Mouse (Mus musculus) embryonic facial prominence, embryonic 15.5 days (tissue): ENCODE data around the gene Hgfac. TPM values are rescaled to one million over a fixed set of nuclear protein-coding genes. Genes with fewer than 3 reads are reported as not detected.

ENCODE experiments used
- ATAC-seq: fragments of 200-750 bp; cut with Nextera tagmentation; 2 replicates; pipeline ENCODE4 v1.8.0; 2017; ENCODE audit warnings: low read depth, moderate TSS enrichment; ENCODE audit not compliant: insufficient number of reproducible peaks, low FRiP score, low TSS enrichment
- H3K27ac ChIP-seq: fragments of 300-500 bp; sonication (generic); replicated peaks from 2 replicates; pipeline ENCODE4 v1.5.1; 2015; ENCODE audit warnings: mild to moderate bottlenecking, inconsistent platforms
- H3K27me3 ChIP-seq: fragments of 300-500 bp; sonication (generic); 2 replicates; pipeline ENCODE4 v1.6.1; 2015; ENCODE audit warnings: inconsistent platforms
- H3K36me3 ChIP-seq: fragments of 300-500 bp; sonication (generic); 2 replicates; pipeline ENCODE4 v1.6.1; 2015; ENCODE audit warnings: mild to moderate bottlenecking, inconsistent platforms
- H3K4me1 ChIP-seq: fragments of 300-500 bp; sonication (generic); 2 replicates; pipeline ENCODE4 v1.6.1; 2015; ENCODE audit warnings: inconsistent platforms
- H3K4me2 ChIP-seq: fragments of 300-500 bp; sonication (generic); replicated peaks from 2 replicates; pipeline ENCODE4 v1.6.1; 2015; ENCODE audit warnings: mild to moderate bottlenecking, inconsistent platforms
- H3K4me3 ChIP-seq: fragments of 300-500 bp; sonication (generic); replicated peaks from 2 replicates; pipeline ENCODE4 v1.5.1; 2015; ENCODE audit warnings: mild to moderate bottlenecking, inconsistent platforms
- H3K9ac ChIP-seq: fragments of 300-500 bp; sonication (generic); 2 replicates; pipeline ENCODE4 v1.6.1; 2015; ENCODE audit warnings: inconsistent platforms
- H3K9me3 ChIP-seq: fragments of 300-500 bp; sonication (generic); replicated peaks from 2 replicates; pipeline ENCODE4 v1.6.1; 2016; ENCODE audit warnings: inconsistent platforms
- WGBS: fragments of 180-500 bp; shearing (Covaris S2); methylation state at CpG from one replicate; pipeline ENCODE4 v1.1.7; 2015; 5-methylcytosine and 5-hydroxymethylcytosine counted together
- polyA plus RNA-seq: library from polyadenylated mRNA; unstranded; fragments of >200 nt; fragmentation: Nextera tagmentation; extraction: Ambion mirVana; gene quantifications from 2 replicates; pipeline ENCODE4 v1.2.1, GENCODE M21; 2015

Gene Hgfac
- polyA plus RNA-seq, 1 experiment from 2014 or later = 0.71 TPM

GRCm38 (mm10) chr5:35011156-35011923 is 30.0 kb upstream of the Hgfac start:
- peaks cover 11% of the 10 kb centered on the region; the same call in 1 of the 2 replicates for H3K4me1 ChIP-seq
- ATAC-seq = no peak
- H3K9ac ChIP-seq = no peak overlapping the region
- 87% methylated on average over 6 of the region's 6 CpGs for WGBS
- no peaks in the 10 kb centered on the region for H3K27me3 ChIP-seq
- H3K4me2 ChIP-seq = no peak overlapping the region
- H3K9me3 ChIP-seq = no peaks in the 10 kb centered on the region
- peaks cover 17% of the 10 kb centered on the region; the same call in 1 of the 2 replicates for H3K36me3 ChIP-seq
- H3K4me3 ChIP-seq = no peak overlapping the region
- H3K27ac ChIP-seq = no peak overlapping the region

GRCm38 (mm10) chr5:35014036-35014435 is 27.3 kb upstream of the Hgfac start:
- 75% methylated on average over 6 of the region's 6 CpGs for WGBS
- Histone ChIP-seq H3K4me3 (no peak overlapping the region), H3K36me3 (peaks cover 11% of the 10 kb centered on the region; the same call in 1 of the 2 replicates), H3K9ac (no peak overlapping the region), H3K4me1 (peaks cover 11% of the 10 kb centered on the region; the same call in 1 of the 2 replicates), H3K4me2 (no peak overlapping the region), H3K27ac (no peak overlapping the region), H3K9me3 (no peaks in the 10 kb centered on the region), H3K27me3 (no peaks in the 10 kb centered on the region)
- ATAC-seq = no peak

GRCm38 (mm10) chr5:35019673-35020300 is 21.5 kb upstream of the Hgfac start:
- 0 out of 2 replicates have a peak, but pooled peaks have one; percentile 8 for ATAC-seq
- no peak overlapping the region for H3K4me3 ChIP-seq
- peaks cover 18% of the 10 kb centered on the region; the same call in 1 of the 2 replicates for H3K4me1 ChIP-seq
- H3K27ac ChIP-seq = peak overlapping the region; percentile 69; the same call in 1 of the 2 replicates
- 63% methylated on average over 9 of the region's 9 CpGs for WGBS
- H3K9ac ChIP-seq = no peak overlapping the region
- no peaks in the 10 kb centered on the region for H3K27me3 ChIP-seq
- no peak overlapping the region for H3K4me2 ChIP-seq
- H3K9me3 ChIP-seq = no peaks in the 10 kb centered on the region
- H3K36me3 ChIP-seq = peaks cover 33% of the 10 kb centered on the region

GRCm38 (mm10) chr5:35020410-35021241 is 20.7 kb upstream of the Hgfac start:
- H3K27ac ChIP-seq = no peak overlapping the region
- 65% methylated on average over 9 of the region's 9 CpGs for WGBS
- peaks cover 39% of the 10 kb centered on the region for H3K36me3 ChIP-seq
- no peak overlapping the region for H3K4me3 ChIP-seq
- H3K4me1 ChIP-seq = peaks cover 15% of the 10 kb centered on the region; the same call in 1 of the 2 replicates
- no peaks in the 10 kb centered on the region for H3K27me3 ChIP-seq
- no peak overlapping the region for H3K4me2 ChIP-seq
- ATAC-seq = no peak
- H3K9me3 ChIP-seq = no peaks in the 10 kb centered on the region
- no peak overlapping the region for H3K9ac ChIP-seq

- H3K27ac ChIP-seq = no peak overlapping the region
- peaks cover 7% of the 10 kb centered on the region; the same call in 1 of the 2 replicates for H3K4me1 ChIP-seq
- WGBS = 10% methylated on average over 2 of the region's 2 CpGs
- H3K27me3 ChIP-seq = no peaks in the 10 kb centered on the region
- H3K9ac ChIP-seq = no peak overlapping the region
- no peaks in the 10 kb centered on the region for H3K9me3 ChIP-seq
- no peak overlapping the region for H3K4me3 ChIP-seq
- no peak overlapping the region for H3K4me2 ChIP-seq
- no peak; the same call in 1 of the 2 replicates for ATAC-seq
- peaks cover 78% of the 10 kb centered on the region for H3K36me3 ChIP-seq
Observed at GRCm38 (mm10) chr5:35024975-35025374, 16.3 kb upstream of the Hgfac start.

GRCm38 (mm10) chr5:35029303-35029702 is 12.0 kb upstream of the Hgfac start:
- no peak overlapping the region for H3K9ac ChIP-seq
- H3K4me2 ChIP-seq = no peak overlapping the region
- H3K27me3 ChIP-seq = no peaks in the 10 kb centered on the region
- H3K9me3 ChIP-seq = no peaks in the 10 kb centered on the region
- no peak for ATAC-seq
- 0 out of 2 replicates have a peak, but pooled peaks cover 4% of the 10 kb centered on the region for H3K4me1 ChIP-seq
- no peak overlapping the region for H3K27ac ChIP-seq
- WGBS = 93% methylated on average over 1 of the region's 1 CpGs
- H3K36me3 ChIP-seq = peaks cover 93% of the 10 kb centered on the region
- H3K4me3 ChIP-seq = no peak overlapping the region

- WGBS = 67% methylated on average over 5 of the region's 5 CpGs
- Histone ChIP-seq H3K27ac (no peak overlapping the region), H3K4me1 (0 out of 2 replicates have a peak, but pooled peaks cover 4% of the 10 kb centered on the region), H3K9ac (no peak overlapping the region), H3K36me3 (peaks cover 93% of the 10 kb centered on the region), H3K4me3 (no peak overlapping the region), H3K9me3 (no peaks in the 10 kb centered on the region), H3K4me2 (no peak overlapping the region), H3K27me3 (no peaks in the 10 kb centered on the region)
- ATAC-seq = no peak
Observed at GRCm38 (mm10) chr5:35029755-35030154, 11.6 kb upstream of the Hgfac start.

- no peak overlapping the region for H3K27ac ChIP-seq
- H3K27me3 ChIP-seq = no peaks in the 10 kb centered on the region
- no peak overlapping the region for H3K9ac ChIP-seq
- 67% methylated on average over 5 of the region's 5 CpGs for WGBS
- peaks cover 63% of the 10 kb centered on the region for H3K36me3 ChIP-seq
- no peaks in the 10 kb centered on the region for H3K9me3 ChIP-seq
- H3K4me2 ChIP-seq = no peak overlapping the region
- H3K4me1 ChIP-seq = peaks cover 14% of the 10 kb centered on the region
- H3K4me3 ChIP-seq = no peak overlapping the region
- ATAC-seq = no peak
Observed at GRCm38 (mm10) chr5:35033068-35033467, 8.2 kb upstream of the Hgfac start.

- Histone ChIP-seq H3K27ac (no peak overlapping the region; the same call in 1 of the 2 replicates), H3K4me1 (peaks cover 14% of the 10 kb centered on the region), H3K9me3 (no peaks in the 10 kb centered on the region), H3K27me3 (no peaks in the 10 kb centered on the region), H3K4me2 (no peak overlapping the region), H3K9ac (no peak overlapping the region), H3K4me3 (no peak overlapping the region), H3K36me3 (peaks cover 57% of the 10 kb centered on the region)
- no peak for ATAC-seq
- 63% methylated on average over 1 of the region's 1 CpGs for WGBS
Observed at GRCm38 (mm10) chr5:35033619-35034018, 7.7 kb upstream of the Hgfac start.

- H3K9ac ChIP-seq = no peak overlapping the region
- H3K27ac ChIP-seq = 0 out of 2 replicates have a peak overlapping the region, but pooled peaks have one; percentile 12
- peaks cover 42% of the 10 kb centered on the region for H3K36me3 ChIP-seq
- ATAC-seq = no peak
- WGBS = 88% methylated on average over 5 of the region's 5 CpGs
- no peak overlapping the region for H3K4me2 ChIP-seq
- H3K9me3 ChIP-seq = no peaks in the 10 kb centered on the region
- H3K4me3 ChIP-seq = no peak overlapping the region
- H3K4me1 ChIP-seq = peaks cover 14% of the 10 kb centered on the region
- no peaks in the 10 kb centered on the region for H3K27me3 ChIP-seq
Observed at GRCm38 (mm10) chr5:35035141-35035540, 6.2 kb upstream of the Hgfac start.

GRCm38 (mm10) chr5:35035795-35036194 is 5.5 kb upstream of the Hgfac start:
- no peak overlapping the region for H3K4me2 ChIP-seq
- no peak overlapping the region for H3K9ac ChIP-seq
- no peak overlapping the region for H3K27ac ChIP-seq
- no peak for ATAC-seq
- peaks cover 36% of the 10 kb centered on the region for H3K36me3 ChIP-seq
- 57% methylated on average over 4 of the region's 4 CpGs for WGBS
- H3K4me1 ChIP-seq = peaks cover 14% of the 10 kb centered on the region
- H3K27me3 ChIP-seq = no peaks in the 10 kb centered on the region
- no peaks in the 10 kb centered on the region for H3K9me3 ChIP-seq
- H3K4me3 ChIP-seq = no peak overlapping the region
